Mouse (Mus musculus) lung, postnatal 0 days (tissue): ENCODE measurements at regions not wholly inside any gene's neighbourhood (a gene's known extent, or its start where the extent isn't known, plus 50 kb on each side); places are given as distances from the start of the nearest gene placed in this dataset.

Experiments used
- CTCF ChIP-seq: IDR thresholded peaks from 2 replicates; pipeline ENCODE4 v1.5.1; 2016; ENCODE audit warnings: antibody characterized with exemption, mild to moderate bottlenecking
- EP300 ChIP-seq: IDR thresholded peaks from 2 replicates; pipeline ENCODE4 v1.6.1; 2016; ENCODE audit warnings: antibody characterized with exemption, mild to moderate bottlenecking, control low read depth

DNA sequence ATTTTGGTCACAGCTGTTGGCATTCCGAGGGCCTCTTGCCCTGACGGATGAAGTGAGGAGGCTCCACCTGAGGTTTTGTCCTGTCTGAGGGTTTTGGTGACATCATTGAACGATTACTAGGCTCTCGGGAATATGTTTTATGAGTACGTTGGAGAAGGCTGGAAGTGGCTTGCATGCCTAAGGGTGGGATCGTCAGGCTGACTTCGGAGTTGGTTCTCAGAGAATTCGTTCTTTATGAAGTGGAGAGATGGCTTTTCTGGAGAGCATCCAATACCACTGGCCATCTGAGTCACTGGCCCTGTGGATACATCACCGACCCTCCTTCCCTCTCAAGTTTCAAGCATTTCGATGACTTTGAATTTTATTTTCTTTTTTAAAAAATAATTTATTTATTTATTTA is 172.0 kb downstream of the Slc38a4 start:
- TF ChIP-seq CTCF (no peak), EP300 (no peak)
